Mouse (Mus musculus) limb, embryonic 15.5 days (tissue): Measurements from ENCODE around the gene Kxd1. TPM values are rescaled to one million over a fixed set of nuclear protein-coding genes. Genes with fewer than 3 reads are reported as not detected.

Source experiments
- ATAC-seq: fragments of 200-750 bp; cut with Nextera tagmentation; 2 replicates; pipeline ENCODE4 v1.8.0; 2017; ENCODE audit warnings: low read depth, moderate TSS enrichment; ENCODE audit not compliant: insufficient number of reproducible peaks, low FRiP score, low TSS enrichment
- H3K27ac ChIP-seq: fragments of 300-500 bp; sonication (generic); 2 replicates; pipeline ENCODE4 v1.5.1; 2015; ENCODE audit warnings: moderate library complexity, mild to moderate bottlenecking, inconsistent platforms
- H3K27me3 ChIP-seq: fragments of 300-500 bp; sonication (generic); 2 replicates; pipeline ENCODE4 v1.6.1; 2015; ENCODE audit warnings: inconsistent platforms
- H3K36me3 ChIP-seq: fragments of 300-500 bp; sonication (generic); 2 replicates; pipeline ENCODE4 v1.6.1; 2015; ENCODE audit warnings: inconsistent platforms
- H3K4me1 ChIP-seq: fragments of 300-500 bp; sonication (generic); 2 replicates; pipeline ENCODE4 v1.6.1; 2015; ENCODE audit warnings: inconsistent platforms
- H3K4me2 ChIP-seq: fragments of 300-500 bp; sonication (generic); 2 replicates; pipeline ENCODE4 v1.6.1; 2015; ENCODE audit warnings: mild to moderate bottlenecking, inconsistent platforms
- H3K4me3 ChIP-seq: fragments of 300-500 bp; sonication (generic); 2 replicates; pipeline ENCODE4 v1.5.1; 2015; ENCODE audit warnings: mild to moderate bottlenecking, inconsistent platforms
- H3K9ac ChIP-seq: fragments of 300-500 bp; sonication (generic); 2 replicates; pipeline ENCODE4 v1.6.1; 2015; ENCODE audit warnings: inconsistent platforms
- H3K9me3 ChIP-seq: fragments of 300-500 bp; sonication (generic); 2 replicates; pipeline ENCODE4 v1.6.1; 2016; ENCODE audit warnings: inconsistent platforms
- WGBS: fragments of 180-500 bp; shearing (Covaris S2); methylation state at CpG from one replicate; pipeline ENCODE4 v1.1.7; 2015; 5-methylcytosine and 5-hydroxymethylcytosine counted together
- polyA plus RNA-seq: library from polyadenylated mRNA; unstranded; fragments of >200 nt; fragmentation: Nextera tagmentation; extraction: Ambion mirVana; gene quantifications from 2 replicates; pipeline ENCODE4 v1.2.1, GENCODE M21; 2015

The Kxd1 gene
- polyA plus RNA-seq, 1 experiment from 2014 or later: 55.1 TPM

DNA sequence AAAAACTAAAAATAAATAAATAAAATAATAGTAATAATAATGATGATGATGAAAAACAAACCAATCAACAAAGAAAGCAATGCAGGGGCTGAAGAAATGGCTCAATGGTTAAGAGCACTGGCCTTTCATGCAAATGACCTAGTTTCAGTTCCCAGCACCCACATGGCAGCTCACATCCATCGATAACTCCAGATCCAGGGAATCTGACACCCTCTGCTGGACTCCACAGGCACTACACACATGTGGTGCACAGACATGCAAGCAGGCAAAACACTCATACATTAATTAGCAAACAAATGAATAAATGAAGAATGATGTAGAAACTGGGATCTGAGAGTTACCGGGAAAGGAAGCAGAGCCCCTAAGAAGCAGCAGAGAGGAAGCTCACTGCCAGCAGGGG, 68.1 kb downstream of the Kxd1 start:
- Histone ChIP-seq H3K27ac (no peak overlapping the region), H3K9ac (no peak overlapping the region), H3K4me2 (no peak overlapping the region), H3K4me1 (peaks cover 29% of the 10 kb centered on the region), H3K9me3 (no peaks in the 10 kb centered on the region), H3K36me3 (peaks cover 6% of the 10 kb centered on the region; the same call in 1 of the 2 replicates), H3K27me3 (no peaks in the 10 kb centered on the region), H3K4me3 (no peak overlapping the region)
- 95% methylated on average over 2 of the region's 2 CpGs for WGBS
- no peak for ATAC-seq

GRCm38 (mm10) chr8:70458462-70458861, 69.3 kb downstream of the Kxd1 start:
- no peak for ATAC-seq

More at GRCm38 (mm10) chr8:70458462-70458861, 69.3 kb downstream of the Kxd1 start:
- peaks cover 6% of the 10 kb centered on the region; the same call in 1 of the 2 replicates for H3K36me3 ChIP-seq
- no peaks in the 10 kb centered on the region for H3K9me3 ChIP-seq
- H3K4me3 ChIP-seq: no peak overlapping the region
- peaks cover 36% of the 10 kb centered on the region for H3K4me1 ChIP-seq
- H3K27me3 ChIP-seq: no peaks in the 10 kb centered on the region
- H3K4me2 ChIP-seq: no peak overlapping the region
- no peak overlapping the region for H3K9ac ChIP-seq
- H3K27ac ChIP-seq: no peak overlapping the region
- WGBS: 89% methylated on average over 3 of the region's 3 CpGs

Other genes starting within 250 kb of the Kxd1 start
- gene Homer3, start 245.1 kb downstream of the Kxd1 start, polyA plus RNA-seq: 36.0 and 40.7 TPM in 2 replicates
- gene Ddx49, start 225.5 kb downstream of the Kxd1 start, polyA plus RNA-seq: 52.7 and 53.1 TPM in 2 replicates
- 397 and 441 TPM in 2 replicates for gene Cope, start 225.4 kb downstream of the Kxd1 start, polyA plus RNA-seq
- 8.8 and 9.6 TPM in 2 replicates for gene Cers1, start 212.2 kb downstream of the Kxd1 start, polyA plus RNA-seq
- 2.9 and 4.1 TPM in 2 replicates for gene Gdf1, start 198.1 kb downstream of the Kxd1 start, polyA plus RNA-seq
- gene Upf1, start 174.7 kb downstream of the Kxd1 start, polyA plus RNA-seq: 13.8 and 16.7 TPM in 2 replicates
- gene Comp, start 154.4 kb downstream of the Kxd1 start, polyA plus RNA-seq: 101 and 104 TPM in 2 replicates
- gene Crtc1, start 88.4 kb downstream of the Kxd1 start, polyA plus RNA-seq: 22.2 and 22.4 TPM in 2 replicates
- gene Klhl26, start 51.0 kb downstream of the Kxd1 start, polyA plus RNA-seq: 27.9 and 28.2 TPM in 2 replicates
- 6.9 and 9.6 TPM in 2 replicates for gene Tmem59l, start 40.6 kb downstream of the Kxd1 start, polyA plus RNA-seq
- 91.2 and 97.7 TPM in 2 replicates for gene Crlf1, start 34.8 kb downstream of the Kxd1 start, polyA plus RNA-seq
- gene Rex1bd, start 21.2 kb downstream of the Kxd1 start, polyA plus RNA-seq: 136 and 149 TPM in 2 replicates
- 859 and 940 TPM in 2 replicates for gene Uba52, start 17.2 kb downstream of the Kxd1 start, polyA plus RNA-seq
- 274 and 278 TPM in 2 replicates for gene Fkbp8, start 232 bp downstream of the Kxd1 start, polyA plus RNA-seq
- 20.4 and 21.1 TPM in 2 replicates for gene Ell, start 11.5 kb upstream of the Kxd1 start, polyA plus RNA-seq
- gene Isyna1, start 66.4 kb upstream of the Kxd1 start, polyA plus RNA-seq: 111 and 123 TPM in 2 replicates
- gene Ssbp4, start 80.9 kb upstream of the Kxd1 start, polyA plus RNA-seq: 119 and 120 TPM in 2 replicates
- gene Lrrc25, start 88.2 kb upstream of the Kxd1 start, polyA plus RNA-seq: 3.2 and 3.3 TPM in 2 replicates
- gene Gdf15, start 104.5 kb upstream of the Kxd1 start, polyA plus RNA-seq: 0.16 and 0.24 TPM in 2 replicates
- 57.5 and 60.7 TPM in 2 replicates for gene Pgpep1, start 132.4 kb upstream of the Kxd1 start, polyA plus RNA-seq
- gene Lsm4, start 145.3 kb upstream of the Kxd1 start, polyA plus RNA-seq: 199 and 201 TPM in 2 replicates
- gene Jund, start 171.0 kb upstream of the Kxd1 start, polyA plus RNA-seq: 69.8 and 81.5 TPM in 2 replicates
- gene Iqcn, start 175.5 kb upstream of the Kxd1 start, polyA plus RNA-seq: 0.04 TPM in 2 replicates
- not detected in 2 replicates for gene Gm3336, start 190.6 kb upstream of the Kxd1 start, polyA plus RNA-seq
- gene Pde4c, start 195.8 kb upstream of the Kxd1 start, polyA plus RNA-seq: 0.05 and 0.16 TPM in 2 replicates
- gene Rab3a, start 226.7 kb upstream of the Kxd1 start, polyA plus RNA-seq: 17.1 and 19.4 TPM in 2 replicates
- 41.9 and 46.1 TPM in 2 replicates for gene Mpv17l2, start 233.0 kb upstream of the Kxd1 start, polyA plus RNA-seq
- 85.8 and 91.4 TPM in 2 replicates for gene Pik3r2, start 248.8 kb upstream of the Kxd1 start, polyA plus RNA-seq